Mouse (Mus musculus) erythroblast, embryonic 14.5 days (primary cell): ENCODE results near the gene St6galnac3.

Source experiments
- GATA1 ChIP-seq: IDR thresholded peaks from 2 replicates; pipeline ENCODE4 v1.6.1; 2012; ENCODE audit warnings: low read length, inconsistent platforms, mixed read lengths
- TAL1 ChIP-seq: IDR thresholded peaks from 3 replicates; pipeline ENCODE4 v1.6.1; 2012; ENCODE audit warnings: low read length, inconsistent platforms, mixed read lengths

DNA sequence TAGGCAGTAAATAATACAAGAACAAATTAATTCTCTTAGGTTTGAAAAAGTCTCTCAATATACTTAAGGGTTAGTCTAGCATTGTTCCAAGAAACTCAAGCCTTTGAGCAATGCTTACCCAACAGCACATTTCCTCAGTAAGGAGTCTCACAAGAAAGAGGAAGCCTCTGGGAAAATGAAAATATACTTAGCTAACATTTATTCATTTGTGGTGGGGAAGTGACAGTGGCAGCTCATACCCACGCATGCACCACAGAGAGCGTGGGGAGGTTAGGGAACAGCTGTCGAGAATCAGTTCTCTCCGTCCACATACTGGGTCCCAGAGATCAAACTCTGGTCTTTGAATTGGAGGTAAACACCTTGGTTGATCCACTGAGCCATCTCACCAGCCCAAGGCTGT is 318.8 kb downstream of the St6galnac3 start:
- TF ChIP-seq GATA1 (no peak), TAL1 (no peak)
